Mouse (Mus musculus) left cerebral cortex, adult 11 months (tissue): ENCODE measurements around the gene Svbp.

Experiments
- DNase-seq: peaks from one replicate; pipeline ENCODE4 v3.0.0; 2022; ENCODE audit warnings: low spot score

The Svbp gene

GRCm38 (mm10) chr4:119194909-119195581, at the start of gene Svbp:
Gene Svbp (plus strand): TSS chr4:119195306.
- peak; percentile 56 for DNase-seq

- no peak for DNase-seq
Observed at GRCm38 (mm10) chr4:119146816-119147215, 48.3 kb upstream of the Svbp start.

- no peak for DNase-seq
Observed at GRCm38 (mm10) chr4:119147347-119147746, 47.8 kb upstream of the Svbp start.

GRCm38 (mm10) chr4:119148741-119149140, 46.4 kb upstream of the Svbp start:
- no peak for DNase-seq

- no peak for DNase-seq
Observed at GRCm38 (mm10) chr4:119157186-119157585, 37.9 kb upstream of the Svbp start.

- DNase-seq, result no peak
Observed at GRCm38 (mm10) chr4:119157891-119158290, 37.2 kb upstream of the Svbp start.

GRCm38 (mm10) chr4:119161358-119161757, 33.7 kb upstream of the Svbp start:
- no peak for DNase-seq

- no peak for DNase-seq
Observed at GRCm38 (mm10) chr4:119162990-119163389, 32.1 kb upstream of the Svbp start.

GRCm38 (mm10) chr4:119165916-119166315, 29.2 kb upstream of the Svbp start:
- DNase-seq, result no peak

- no peak for DNase-seq
Observed at GRCm38 (mm10) chr4:119167068-119167467, 28.0 kb upstream of the Svbp start.

GRCm38 (mm10) chr4:119167663-119168062, 27.4 kb upstream of the Svbp start:
- peak; percentile 75 for DNase-seq

GRCm38 (mm10) chr4:119172919-119173650, 22.0 kb upstream of the Svbp start:
- DNase-seq, result no peak

- DNase-seq, result peak; percentile 97
Observed at GRCm38 (mm10) chr4:119173851-119174453, 21.2 kb upstream of the Svbp start, which contains the start of gene Zfp691. Gene Zfp691 (minus strand): TSS chr4:119174195.

- DNase-seq, result no peak
Observed at GRCm38 (mm10) chr4:119177702-119178101, 17.4 kb upstream of the Svbp start.

- DNase-seq, result no peak
Observed at GRCm38 (mm10) chr4:119178331-119178730, 16.8 kb upstream of the Svbp start.

- no peak for DNase-seq
Observed at GRCm38 (mm10) chr4:119180133-119180707, 14.9 kb upstream of the Svbp start.

- no peak for DNase-seq
Observed at GRCm38 (mm10) chr4:119181456-119181855, 13.7 kb upstream of the Svbp start.

GRCm38 (mm10) chr4:119183525-119183924, 11.6 kb upstream of the Svbp start:
- no peak for DNase-seq

- DNase-seq, result no peak
Observed at GRCm38 (mm10) chr4:119185771-119186170, 9.3 kb upstream of the Svbp start.

- DNase-seq, result no peak
Observed at GRCm38 (mm10) chr4:119188060-119188785, 6.9 kb upstream of the Svbp start.

- DNase-seq, result no peak
Observed at GRCm38 (mm10) chr4:119189392-119189791, 5.7 kb upstream of the Svbp start.

- DNase-seq, result no peak
Observed at GRCm38 (mm10) chr4:119189864-119190263, 5.2 kb upstream of the Svbp start, which contains the start of gene Ermap. Gene Ermap (minus strand): TSS chr4:119190011.
